Mouse (Mus musculus) cerebellum, postnatal 36 days (tissue): ENCODE results near the gene Tagln2.

Source experiments
- DNase-seq, 2 experiments: peaks; one replicate each; pipeline ENCODE4 v3.0.0; 2021 to 2022; ENCODE audit warnings: mixed read lengths in 2 of 2

Tagln2 gene

DNA sequence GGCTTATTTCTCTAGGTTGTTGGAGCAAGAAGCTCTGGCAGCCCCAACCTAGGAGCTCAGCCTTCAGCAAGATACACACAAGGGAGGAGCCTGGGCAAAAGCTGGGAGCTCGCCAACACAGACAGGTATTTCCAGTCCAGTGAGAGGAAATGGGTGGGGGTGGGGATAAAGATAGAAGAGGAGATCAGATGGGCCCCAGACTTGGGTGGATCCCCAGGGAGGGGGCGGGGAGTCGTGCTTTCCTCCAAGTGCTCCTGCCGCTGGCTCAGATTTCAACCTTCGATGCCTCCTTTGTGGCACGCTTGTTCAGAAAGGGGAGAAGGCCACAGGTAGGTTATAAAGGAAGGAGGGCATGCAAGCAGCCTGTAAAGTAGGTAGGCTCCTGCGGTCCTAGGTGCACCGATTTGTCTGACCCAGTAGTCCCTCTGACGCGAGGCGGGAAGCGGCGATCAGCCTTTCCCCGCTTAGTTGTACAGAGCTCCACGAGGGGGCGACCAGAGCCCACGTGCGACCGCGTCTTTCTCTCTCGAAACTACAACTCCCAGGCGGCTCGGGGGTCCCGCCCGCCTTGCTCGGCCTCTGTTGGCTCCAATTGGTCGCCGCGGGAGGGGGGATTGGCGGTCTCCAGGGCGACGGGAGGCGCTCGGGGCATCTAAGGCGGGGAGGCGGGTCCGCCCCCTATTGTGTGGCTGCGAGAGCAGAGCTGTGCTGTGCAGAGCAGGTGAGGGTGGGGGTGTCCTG is 18.1 kb upstream of the Tagln2 start, which contains the start of gene Igsf9:
Igsf9 (plus strand) TSS at position 249 of the 741 bp plus-strand sequence.
- DNase-seq: peak; percentile 76 to 85

- no peak for DNase-seq
Measured at GRCm38 (mm10) chr1:172482518-172483360, 17.1 kb upstream of the Tagln2 start.

GRCm38 (mm10) chr1:172483361-172483660 is 16.5 kb upstream of the Tagln2 start:
- no peak for DNase-seq

DNA sequence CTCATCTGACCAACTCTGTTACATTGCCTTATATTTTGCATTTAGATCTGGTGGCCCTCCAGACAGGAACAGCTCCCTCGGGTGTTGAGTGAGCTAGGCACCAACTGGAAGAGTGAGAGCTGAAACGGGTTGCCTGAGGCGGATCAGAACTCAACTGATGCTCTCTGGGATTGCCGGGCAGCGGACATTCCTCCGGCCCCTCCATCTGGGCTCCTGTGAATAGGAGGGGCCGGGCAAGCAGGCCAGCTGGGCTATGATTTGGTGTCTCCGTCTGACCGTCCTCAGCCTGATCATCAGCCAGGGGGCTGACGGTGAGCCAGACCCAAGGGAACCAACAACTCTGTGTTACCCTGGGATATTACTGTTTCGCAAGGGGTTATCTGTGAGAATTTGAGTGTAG is 15.6 kb upstream of the Tagln2 start:
- no peak for DNase-seq

DNA sequence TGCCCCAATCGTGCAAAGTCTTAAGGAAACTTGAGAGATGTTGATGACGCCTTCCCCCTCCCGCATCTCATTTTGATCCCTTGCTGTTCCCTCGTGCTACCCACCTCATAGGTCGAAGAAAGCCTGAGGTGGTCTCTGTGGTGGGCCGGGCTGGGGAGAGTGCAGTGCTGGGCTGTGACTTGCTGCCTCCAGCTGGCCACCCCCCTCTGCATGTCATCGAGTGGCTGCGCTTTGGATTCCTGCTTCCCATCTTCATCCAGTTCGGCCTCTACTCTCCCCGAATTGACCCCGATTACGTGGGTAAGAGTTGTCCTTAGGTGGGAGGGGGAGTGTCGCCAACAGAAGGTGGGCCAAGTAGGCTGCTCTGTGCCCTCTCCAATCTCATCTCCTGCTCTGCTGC is 15.2 kb upstream of the Tagln2 start:
- DNase-seq: no peak

DNA sequence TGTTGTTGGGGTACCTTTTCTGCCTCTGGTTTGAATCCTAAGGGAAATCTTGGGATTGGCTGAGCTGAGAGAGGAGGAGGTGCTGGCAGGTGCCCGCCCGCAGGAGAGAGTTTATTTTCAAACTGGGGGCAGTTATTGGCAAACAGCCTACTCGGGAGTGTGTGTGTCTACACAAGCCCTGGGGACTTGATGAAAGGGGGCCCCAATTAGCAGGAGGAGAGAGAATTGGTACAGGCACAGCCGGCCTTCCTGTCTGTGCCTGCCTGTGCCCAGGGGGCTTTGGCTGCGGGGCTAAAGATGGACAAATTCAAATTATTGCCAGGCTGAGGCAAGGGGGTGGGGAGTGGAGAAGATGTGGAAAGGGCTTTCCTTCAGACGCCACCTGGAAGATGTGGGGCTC is 14.0 kb upstream of the Tagln2 start:
- DNase-seq: no peak

GRCm38 (mm10) chr1:172486236-172486635 is 13.6 kb upstream of the Tagln2 start:
- DNase-seq: no peak

DNA sequence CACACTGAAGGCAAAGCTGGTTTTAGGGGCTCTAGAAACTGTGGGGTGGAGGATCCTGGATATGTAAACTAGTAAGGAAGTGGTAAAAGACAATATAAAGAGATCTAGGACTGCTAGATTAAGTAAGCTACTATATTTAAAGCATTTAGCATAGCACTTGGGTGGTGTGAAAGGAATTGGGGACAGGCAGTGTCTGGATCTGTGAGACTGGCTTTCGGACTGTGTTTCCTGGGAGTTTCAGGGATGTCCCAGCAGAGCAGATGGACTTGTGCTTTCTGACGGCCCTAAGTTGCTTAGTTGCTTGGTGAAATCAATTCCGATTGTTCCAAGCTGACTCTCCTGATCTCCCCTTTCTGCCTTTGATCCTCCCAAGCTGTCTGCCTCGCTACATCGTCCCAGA is 13.2 kb upstream of the Tagln2 start:
- DNase-seq: no peak

DNA sequence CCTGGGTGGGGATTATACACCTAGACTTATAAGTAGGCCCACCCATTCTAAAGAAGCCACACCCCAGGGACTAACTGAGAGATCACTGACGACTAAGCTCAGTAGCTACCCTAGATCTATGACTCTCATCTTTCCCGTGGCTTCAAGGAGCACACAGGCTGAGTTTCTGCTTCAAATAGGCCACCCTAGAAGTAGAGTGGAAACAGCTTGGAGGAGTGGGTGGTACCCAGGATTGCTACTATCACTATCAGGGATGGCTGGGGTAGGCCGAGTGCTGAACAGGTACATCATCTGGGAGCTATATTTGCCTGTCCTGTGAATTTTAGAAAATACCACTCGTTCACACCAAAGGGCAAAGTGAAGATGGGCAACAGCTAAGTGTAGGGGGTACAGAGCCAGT is 12.0 kb upstream of the Tagln2 start:
- DNase-seq: no peak

- no peak for DNase-seq
Measured at GRCm38 (mm10) chr1:172488831-172489230, 11.0 kb upstream of the Tagln2 start.

GRCm38 (mm10) chr1:172489585-172490250 is 10.1 kb upstream of the Tagln2 start:
- no peak for DNase-seq

DNA sequence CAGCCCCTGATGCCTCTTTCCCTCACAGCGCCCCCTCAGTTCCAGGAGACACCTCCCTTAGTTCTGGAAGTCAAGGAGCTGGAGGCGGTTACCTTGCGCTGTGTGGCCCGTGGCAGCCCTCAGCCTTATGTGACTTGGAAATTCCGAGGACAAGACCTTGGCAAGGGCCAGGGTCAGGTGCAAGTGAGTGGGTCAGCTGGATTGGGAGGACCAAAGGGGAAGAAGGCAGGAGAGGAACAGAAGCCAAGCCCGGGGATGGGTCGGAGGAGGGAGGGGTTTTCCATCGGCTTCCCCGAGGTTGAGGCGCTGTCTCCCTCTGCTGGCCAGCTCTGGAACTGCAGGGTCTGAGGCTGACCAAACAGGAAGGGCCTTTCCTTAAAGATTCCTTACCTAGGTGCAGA is 9.6 kb upstream of the Tagln2 start:
- peak; percentile 88 to 93 for DNase-seq

DNA sequence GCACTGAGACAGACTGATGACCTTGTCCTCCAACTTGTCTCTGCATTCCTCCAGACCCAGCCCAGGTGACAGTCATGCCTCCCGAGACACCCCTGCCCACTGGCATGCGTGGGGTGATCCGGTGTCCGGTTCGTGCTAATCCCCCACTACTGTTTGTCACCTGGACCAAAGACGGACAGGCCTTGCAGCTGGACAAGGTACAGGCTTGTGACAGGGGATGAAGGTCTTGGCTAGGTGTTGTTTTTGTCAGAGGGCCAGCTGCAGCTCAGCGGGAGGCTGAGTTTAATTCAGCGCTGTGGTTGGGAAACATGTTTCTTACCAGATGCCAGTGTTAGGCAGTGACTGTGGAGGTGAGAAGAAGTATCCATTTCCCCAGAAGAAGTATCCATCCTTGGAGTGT is 7.8 kb upstream of the Tagln2 start:
- no peak for DNase-seq

- DNase-seq: no peak
Measured at GRCm38 (mm10) chr1:172493516-172493915, 6.3 kb upstream of the Tagln2 start.

GRCm38 (mm10) chr1:172496030-172496429 is 3.8 kb upstream of the Tagln2 start:
- DNase-seq: no peak

GRCm38 (mm10) chr1:172497428-172497827 is 2.4 kb upstream of the Tagln2 start:
- no peak for DNase-seq

- DNase-seq: no peak
Measured at GRCm38 (mm10) chr1:172500451-172501370, 864 bp downstream of the Tagln2 start.

GRCm38 (mm10) chr1:172501371-172502144 is 1.7 kb downstream of the Tagln2 start:
- no peak for DNase-seq

- no peak for DNase-seq
Measured at GRCm38 (mm10) chr1:172502145-172503110, 2.6 kb downstream of the Tagln2 start.
